Mouse (Mus musculus) MEL (cell line): ENCODE measurements around the gene Npsr1. TPM values are rescaled to one million over a fixed set of nuclear protein-coding genes. Genes with fewer than 3 reads are reported as not detected.

Experiments
- DNase-seq: peaks from one replicate; pipeline ENCODE4 v3.0.0; 2011; ENCODE audit warnings: low read depth, low spot score
- H3K27ac ChIP-seq: 2 replicates; pipeline ENCODE4 v1.5.1; 2012; ENCODE audit warnings: low read depth, mild to moderate bottlenecking, control low read depth, low read length, moderate library complexity; ENCODE audit not compliant: control insufficient read depth
- H3K27me3 ChIP-seq, 2 experiments: fragments of 150-350 bp in 1 of 2; sonication (generic) in 1 of 2; 2 replicates each; pipeline ENCODE4 v1.6.1; 2012; ENCODE audit warnings: low read length in 2 of 2, mild to moderate bottlenecking in 2 of 2, improper control_type of control experiment in 1 of 2, moderate library complexity in 1 of 2; ENCODE audit not compliant: insufficient read depth in 2 of 2, control insufficient read depth in 1 of 2
- H3K36me3 ChIP-seq, 2 experiments: 2 replicates each; pipeline ENCODE4 v1.6.1; 2012 to 2014; ENCODE audit warnings: low read length in 2 of 2, improper control_type of control experiment in 1 of 2, inconsistent platforms in 1 of 2, mild to moderate bottlenecking in 1 of 2; ENCODE audit not compliant: insufficient read depth in 2 of 2, control insufficient read depth in 1 of 2
- H3K4me1 ChIP-seq, 2 experiments: fragments of 150-350 bp in 1 of 2; sonication (generic) in 1 of 2; 2 replicates each; pipeline ENCODE4 v1.6.1; 2012; ENCODE audit warnings: low read length in 2 of 2, improper control_type of control experiment in 1 of 2, mild to moderate bottlenecking in 1 of 2; ENCODE audit not compliant: insufficient read depth in 2 of 2, control insufficient read depth in 1 of 2
- H3K4me3 ChIP-seq, 2 experiments: fragments of 150-350 bp in 1 of 2; sonication (generic) in 1 of 2; 2 replicates each; pipeline ENCODE4 v1.5.1; 2012; ENCODE audit warnings: low read depth in 2 of 2, low read length in 2 of 2, mild to moderate bottlenecking in 2 of 2, moderate library complexity in 2 of 2, control low read depth in 1 of 2, improper control_type of control experiment in 1 of 2; ENCODE audit not compliant: control insufficient read depth in 1 of 2, insufficient read depth in 1 of 2
- H3K79me2 ChIP-seq: 2 replicates; pipeline ENCODE4 v1.6.1; 2012; ENCODE audit warnings: mild to moderate bottlenecking, low read length, moderate library complexity; ENCODE audit not compliant: control insufficient read depth, poor library complexity, insufficient read depth
- H3K9ac ChIP-seq: 2 replicates; pipeline ENCODE4 v1.6.1; 2012; ENCODE audit warnings: low read depth, mild to moderate bottlenecking, control low read depth, low read length, moderate library complexity; ENCODE audit not compliant: control insufficient read depth, poor library complexity, severe bottlenecking
- H3K9me3 ChIP-seq: fragments of 150-350 bp; sonication (generic); replicated peaks from 2 replicates; pipeline ENCODE4 v1.6.1; 2012; ENCODE audit warnings: mild to moderate bottlenecking, low read length, improper control_type of control experiment, moderate library complexity; ENCODE audit not compliant: insufficient read depth
- CHD1 ChIP-seq: IDR thresholded peaks from 2 replicates; pipeline ENCODE4 v1.6.1; 2012; ENCODE audit warnings: low read depth, mild to moderate bottlenecking, inconsistent platforms, low read length, improper control_type of control experiment
- CHD2 ChIP-seq: IDR thresholded peaks from 2 replicates; pipeline ENCODE4 v1.6.1; 2011; ENCODE audit warnings: low read length, improper control_type of control experiment
- CTCF ChIP-seq, 3 experiments: IDR thresholded peaks in 2 of 3; conservative IDR thresholded peaks in 1 of 3; 2 replicates each; pipeline ENCODE4 v1.5.1; 2011 to 2012; ENCODE audit warnings: low read length in 3 of 3, low read depth in 2 of 3, mild to moderate bottlenecking in 2 of 3, improper control_type of control experiment in 1 of 3, inconsistent platforms in 1 of 3, mixed read lengths in 1 of 3, moderate library complexity in 1 of 3; ENCODE audit not compliant: control insufficient read depth in 1 of 3, insufficient read depth in 1 of 3, poor library complexity in 1 of 3, severe bottlenecking in 1 of 3
- EP300 ChIP-seq, 2 experiments: IDR thresholded peaks; 2 replicates each; pipeline ENCODE4 v1.6.1; 2011; ENCODE audit warnings: improper control_type of control experiment in 2 of 2, low read length in 2 of 2, low read depth in 1 of 2, mild to moderate bottlenecking in 1 of 2
- ETS1 ChIP-seq: IDR thresholded peaks from 2 replicates; pipeline ENCODE4 v1.6.1; 2012; ENCODE audit warnings: low read depth, mild to moderate bottlenecking, inconsistent platforms, low read length, improper control_type of control experiment, moderate library complexity
- GABPA ChIP-seq: IDR thresholded peaks from 2 replicates; pipeline ENCODE4 v1.6.1; 2012; ENCODE audit warnings: low read depth, mild to moderate bottlenecking, inconsistent platforms, low read length, improper control_type of control experiment, moderate library complexity
- GATA1 ChIP-seq: IDR thresholded peaks from 2 replicates; pipeline ENCODE4 v1.6.1; 2011; ENCODE audit warnings: low read depth, low read length, improper control_type of control experiment
- HCFC1 ChIP-seq: IDR thresholded peaks from 2 replicates; pipeline ENCODE4 v1.6.1; 2012; ENCODE audit warnings: low read depth, mild to moderate bottlenecking, inconsistent platforms, low read length, improper control_type of control experiment, moderate library complexity
- KAT2A ChIP-seq: conservative IDR thresholded peaks from 2 replicates; pipeline ENCODE4 v1.6.1; 2012; ENCODE audit warnings: low read depth, low read length, improper control_type of control experiment, inconsistent platforms
- MAFK ChIP-seq: IDR thresholded peaks from 2 replicates; pipeline ENCODE4 v1.6.1; 2011; ENCODE audit warnings: low read depth, mild to moderate bottlenecking, low read length, improper control_type of control experiment, borderline replicate concordance
- MXI1 ChIP-seq: IDR thresholded peaks from 2 replicates; pipeline ENCODE4 v1.6.1; 2011; ENCODE audit warnings: mild to moderate bottlenecking, low read depth, low read length, improper control_type of control experiment
- NRF1 ChIP-seq: IDR thresholded peaks from 2 replicates; pipeline ENCODE4 v1.6.1; 2014; ENCODE audit warnings: low read depth, mild to moderate bottlenecking, inconsistent platforms, low read length, improper control_type of control experiment, moderate library complexity; ENCODE audit not compliant: poor library complexity, insufficient read depth, severe bottlenecking
- TBP ChIP-seq: IDR thresholded peaks from 2 replicates; pipeline ENCODE4 v1.8.0; 2011; ENCODE audit warnings: low read depth, low read length, improper control_type of control experiment
- USF2 ChIP-seq, 2 experiments: IDR thresholded peaks; 2 replicates each; pipeline ENCODE4 v1.6.1; 2011 to 2012; ENCODE audit warnings: improper control_type of control experiment in 2 of 2, low read length in 2 of 2, borderline replicate concordance in 1 of 2, inconsistent platforms in 1 of 2, low read depth in 1 of 2, mild to moderate bottlenecking in 1 of 2; ENCODE audit not compliant: insufficient read depth in 1 of 2
- ZC3H11A ChIP-seq: IDR thresholded peaks from 2 replicates; pipeline ENCODE4 v1.6.1; 2012; ENCODE audit warnings: low read depth, mild to moderate bottlenecking, inconsistent platforms, low read length, improper control_type of control experiment
- ZMIZ1 ChIP-seq: IDR thresholded peaks from 2 replicates; pipeline ENCODE4 v1.6.1; 2012; ENCODE audit warnings: low read depth, mild to moderate bottlenecking, inconsistent platforms, low read length, improper control_type of control experiment, moderate library complexity
- polyA plus RNA-seq, 2 experiments: library from polyadenylated mRNA; stranded (reverse) in 1 of 2; unstranded in 1 of 2; fragments of >175 nt in 1 of 2; fragments of >200 nt in 1 of 2; gene quantifications; 2 replicates each; pipeline versions ENCODE4 v1.2.1 to v1.2.4; 2012; ENCODE audit warnings: low replicate concordance in 2 of 2, low read depth in 1 of 2; ENCODE audit not compliant: insufficient read length in 2 of 2, insufficient read depth in 1 of 2, missing spikeins in 1 of 2
- total RNA-seq: library from RNA; depleted of rRNA; stranded (reverse); fragments of 300-350 nt; gene quantifications from 2 replicates; pipeline ENCODE4 v1.2.3, GENCODE M21; 2012

Gene Npsr1
- total and polyA plus RNA-seq, 3 experiments, result 0.08 TPM; not detected in 2

DNA sequence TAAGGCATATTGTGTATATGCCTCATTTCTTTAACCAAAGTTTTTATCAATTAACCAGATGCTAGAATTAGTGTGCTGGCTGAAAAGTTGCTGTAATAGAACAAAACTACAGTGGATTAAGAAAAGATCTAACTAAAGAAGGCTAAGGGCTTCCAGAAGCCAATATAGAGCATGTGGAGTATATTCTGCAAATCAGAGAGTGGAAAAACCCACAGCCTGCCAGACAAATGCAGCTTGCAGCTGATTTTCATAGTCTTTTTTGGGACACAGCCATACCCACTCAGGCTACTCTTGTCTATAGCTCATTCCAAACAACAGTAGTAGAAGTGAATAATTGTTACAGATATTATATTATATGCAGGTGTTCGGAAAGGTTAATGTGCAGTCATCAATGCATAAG is 138.7 kb downstream of the Npsr1 start:
- Histone ChIP-seq H3K4me3 (no peak overlapping the region), H3K36me3 (no peaks in the 10 kb centered on the region), H3K9me3 (no peaks in the 10 kb centered on the region), H3K27ac (no peak overlapping the region), H3K9ac (no peak overlapping the region), H3K79me2 (no peaks in the 10 kb centered on the region), H3K4me1 (no peaks in the 10 kb centered on the region), H3K27me3 (peaks cover 1 to 6% of the 10 kb centered on the region in 2 experiments; a peak in 3 of 4 replicates)
- no peak for DNase-seq
- TF ChIP-seq USF2 (IDR thresholded peaks at IDR 0.05; ENCODE audit: borderline replicate concordance in 1 of 2, insufficient read depth in 1 of 2, low read depth in 1 of 2, low read length in 2 of 2), result no peak
- no peak for TF ChIP-seq MXI1
- no peak for TF ChIP-seq GABPA
- TF ChIP-seq KAT2A, result no peak
- TF ChIP-seq NRF1, result no peak
- no peak for TF ChIP-seq ZC3H11A

DNA sequence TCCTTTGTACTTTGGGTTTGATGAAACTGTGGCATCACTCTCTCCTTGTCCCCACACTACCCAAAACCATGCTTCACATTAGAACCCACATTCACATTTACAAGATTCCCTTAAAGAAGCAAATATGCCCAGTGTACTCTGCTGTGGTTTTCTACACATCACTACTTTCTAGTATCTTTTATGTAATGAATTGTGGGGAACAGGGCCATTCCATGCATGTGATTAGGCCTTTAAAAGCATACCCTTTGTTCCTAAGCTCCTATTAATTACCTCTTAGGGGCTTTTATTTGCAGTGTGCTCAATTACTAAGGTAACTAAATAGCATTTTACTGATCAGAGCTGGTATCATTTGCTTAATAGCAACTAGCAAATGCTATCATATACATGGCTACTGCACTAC is 149.8 kb downstream of the Npsr1 start:
- Histone ChIP-seq H3K9ac (no peak overlapping the region), H3K4me1 (no peaks in the 10 kb centered on the region), H3K27ac (no peak overlapping the region), H3K4me3 (no peak overlapping the region), H3K9me3 (no peaks in the 10 kb centered on the region), H3K36me3 (no peaks in the 10 kb centered on the region), H3K27me3 (no peaks in the 10 kb centered on the region), H3K79me2 (no peaks in the 10 kb centered on the region)
- DNase-seq, result no peak
- no peak for TF ChIP-seq ZMIZ1
- no peak for TF ChIP-seq CHD2
- TF ChIP-seq CHD1, result no peak
- no peak for TF ChIP-seq NRF1
- TF ChIP-seq USF2 (IDR thresholded peaks at IDR 0.05; ENCODE audit: borderline replicate concordance in 1 of 2, insufficient read depth in 1 of 2, low read depth in 1 of 2, low read length in 2 of 2), result no peak
- TF ChIP-seq GATA1, result no peak
- TF ChIP-seq ETS1, result no peak
- TF ChIP-seq MAFK, result no peak
- TF ChIP-seq CTCF (IDR thresholded peaks at IDR 0.05 in 2 of 3, conservative IDR thresholded peaks at IDR 0.05 in 1 of 3; ENCODE audit: control insufficient read depth in 1 of 3, insufficient read depth in 1 of 3, low read depth in 2 of 3, low read length in 3 of 3, poor library complexity in 1 of 3, severe bottlenecking in 1 of 3), result no peak
- TF ChIP-seq EP300 (IDR thresholded peaks at IDR 0.05; ENCODE audit: low read depth in 1 of 2, low read length in 2 of 2), result no peak
- TF ChIP-seq HCFC1, result no peak
- no peak for TF ChIP-seq TBP
- no peak for TF ChIP-seq ZC3H11A
